Mouse (Mus musculus) ES-Bruce4 (cell line): ENCODE results near the gene Ipo13.

ENCODE experiments used
- CTCF ChIP-seq: IDR thresholded peaks from one replicate; pipeline ENCODE4 v1.8.1; 2011; ENCODE audit warnings: low read depth, low read length
- EP300 ChIP-seq: IDR thresholded peaks from 2 replicates; pipeline ENCODE4 v1.6.1; 2011; ENCODE audit warnings: low read depth, low read length; ENCODE audit not compliant: insufficient read depth
- POLR2A ChIP-seq: IDR thresholded peaks from one replicate; pipeline ENCODE4 v1.8.1; 2011; ENCODE audit warnings: low read length; ENCODE audit not compliant: insufficient read depth

GRCm38 (mm10) chr4:117918762-117919161 lies 4.0 kb upstream of the Ipo13 start:
- TF ChIP-seq CTCF (no peak), POLR2A (no peak), EP300 (no peak)
